Comparison of ENCODE assay signal across 23 mouse cellular contexts in genomic region chr6:120183771-120184170, GRCm38 (mm10).
A peak's percentile ranks its signal among the peaks of the same experiment; 100 is the strongest.
DNase-seq lines count a peak whose midpoint lies in the region; ATAC-seq lines count a peak whose summit lies in the region.
"Had no signal": no experiment of that assay in that cellular context is flagged by ENCODE, and none has a peak within 500 bp of the region (broad histone marks: within the 10 kb centered on the region; RNA-seq: fewer than 3 reads in every experiment).

No protein-coding gene starts in this region.

- ATAC-seq in heart, embryonic 13.5 days (ENCODE audit: extremely low read depth, insufficient number of reproducible peaks, low FRiP score, low TSS enrichment): no peak
- ATAC-seq in erythroblast, adult 5-6 weeks (replicated peaks; ENCODE audit: low FRiP score, poor library complexity, severe bottlenecking): no peak
- ATAC-seq: CD4-positive, CD25-positive, alpha-beta regulatory T cell, adult 4 months; forebrain, embryonic 14.5 days; forebrain, postnatal 0 days; hindbrain, postnatal 0 days; inflammation-experienced regulatory T-cells, adult 6 months; intestine, embryonic 16.5 days; Patski had no signal

- peak overlapping the region; percentile 20; the same call in 1 of the 2 replicates for H3K27ac ChIP-seq in heart, embryonic 13.5 days (replicated peaks)
- H3K27ac ChIP-seq: hindbrain, embryonic 14.5 days; hindbrain, postnatal 0 days had no signal

- intact Hi-C loops in gastrocnemius, postnatal 14 days (cut with DNase I; ENCODE audit: low total_unique reads): no loop called here
- intact Hi-C loops in heart, postnatal 36 days (cut with DNase I): no loop called here

- H3K36me3 ChIP-seq in heart, embryonic 13.5 days: no peaks in the 10 kb centered on the region

- peaks cover 67% of the 10 kb centered on the region for H3K4me1 ChIP-seq in heart, embryonic 13.5 days

- no peaks in the 10 kb centered on the region for H3K27me3 ChIP-seq in heart, embryonic 13.5 days (replicated peaks)
- H3K27me3 ChIP-seq: Patski had no signal

- 67% methylated on average over 4 of the region's 4 CpGs for WGBS in heart, embryonic 13.5 days

- peak; percentile 48 to 61 for DNase-seq in gastrocnemius, adult 8-10 months (ENCODE audit: low spot score in 2 of 2)
- no peak for DNase-seq in gastrocnemius, postnatal 14 days
- DNase-seq in heart, postnatal 36 days: no peak
- peak; percentile 65 for DNase-seq in gastrocnemius, postnatal 25 days
- peak; percentile 96 for DNase-seq in skeletal muscle tissue, adult 2 months (ENCODE audit: low read depth, low spot score)
- DNase-seq: adrenal gland, postnatal 10 days; adrenal gland, postnatal 36 days; cerebellum, adult 18-20 months; cerebellum, adult 9-10 months; cerebellum, postnatal 14 days; forebrain, postnatal 0 days; heart, postnatal 4 days; kidney, adult 18-20 months; kidney, adult 9 months had no signal

- no peak overlapping the region for H3K4me2 ChIP-seq in heart, embryonic 13.5 days
- H3K4me2 ChIP-seq: hindbrain, embryonic 14.5 days had no signal

- H3K4me3 ChIP-seq in heart, embryonic 13.5 days: no peak overlapping the region

- no peak overlapping the region for H3K9ac ChIP-seq in heart, embryonic 13.5 days
- H3K9ac ChIP-seq: forebrain, postnatal 0 days; hindbrain, embryonic 14.5 days had no signal

- no peaks in the 10 kb centered on the region for H3K9me3 ChIP-seq in heart, embryonic 13.5 days

Comparison
In these comparisons a context has a peak if more than half of its experiments do, and no peak if none do; other contexts are left out.
1. DNase-seq: peak in gastrocnemius, adult 8-10 months (2 of 2), gastrocnemius, postnatal 25 days (single experiment) and skeletal muscle tissue, adult 2 months (single experiment); none in gastrocnemius, postnatal 14 days (single experiment) and heart, postnatal 36 days (0 of 2).